Mouse (Mus musculus) monocyte, adult 5-6 weeks (primary cell): ENCODE results near the gene Relb. TPM values are rescaled to one million over a fixed set of nuclear protein-coding genes. Genes with fewer than 3 reads are reported as not detected.
A peak's percentile ranks its signal among the peaks of the same experiment; 100 is the strongest.

Source experiments
- ATAC-seq: fragments of 153-309, 156-312 bp; replicated peaks from 2 replicates; pipeline ENCODE4 v1.8.0; 2017; ENCODE audit warnings: mild to moderate bottlenecking; ENCODE audit not compliant: low TSS enrichment, insufficient number of reproducible peaks, severe bottlenecking, poor library complexity, low FRiP score
- total RNA-seq: library from RNA; stranded (forward); fragments of 200-1000, 200-491, 200-594 nt; gene quantifications from 3 replicates; pipeline ENCODE4 v1.2.3, GENCODE M21; 2017

Gene Relb
- total RNA-seq, 1 experiment from 2014 or later: 26.3 TPM

- no peak for ATAC-seq
These were observed 28.7 kb downstream of the Relb start for GRCm38 (mm10) chr7:19600562-19600961.

- ATAC-seq: no peak
These were observed 36.0 kb downstream of the Relb start for GRCm38 (mm10) chr7:19593061-19593730.

GRCm38 (mm10) chr7:19589917-19590316 is 39.3 kb downstream of the Relb start:
- ATAC-seq: peak; percentile 70

- ATAC-seq: no peak
These were observed 40.0 kb downstream of the Relb start for GRCm38 (mm10) chr7:19589207-19589606.

GRCm38 (mm10) chr7:19586269-19586668 is 43.0 kb downstream of the Relb start:
- ATAC-seq: no peak

- ATAC-seq: no peak
These were observed 48.6 kb downstream of the Relb start for GRCm38 (mm10) chr7:19580634-19581033.

GRCm38 (mm10) chr7:19579751-19580150 is 49.5 kb downstream of the Relb start:
- ATAC-seq: no peak

GRCm38 (mm10) chr7:19578436-19578835 is 50.8 kb downstream of the Relb start:
- no peak for ATAC-seq

GRCm38 (mm10) chr7:19577877-19578414 is 51.3 kb downstream of the Relb start:
- ATAC-seq: peak; percentile 77

- ATAC-seq: 0 out of 2 replicates have a peak, but pooled peaks have one; percentile 2
These were observed 51.9 kb downstream of the Relb start, which contains the start of the genes Zfp296 and Gemin7 for GRCm38 (mm10) chr7:19577141-19577852. TSS of gene Zfp296 (plus strand) at chr7:19577287. TSS of gene Gemin7 (minus strand) at chr7:19577595.

- ATAC-seq: no peak
These were observed 53.7 kb downstream of the Relb start for GRCm38 (mm10) chr7:19575559-19575958.

- ATAC-seq: no peak
These were observed 55.5 kb downstream of the Relb start for GRCm38 (mm10) chr7:19573776-19574140.

GRCm38 (mm10) chr7:19572926-19573775 is 56.1 kb downstream of the Relb start:
- ATAC-seq: peak; percentile 59

- no peak for ATAC-seq
These were observed 59.6 kb downstream of the Relb start for GRCm38 (mm10) chr7:19569647-19570046.

- no peak for ATAC-seq
These were observed 61.8 kb downstream of the Relb start for GRCm38 (mm10) chr7:19567426-19567825.

GRCm38 (mm10) chr7:19565803-19566202 is 63.4 kb downstream of the Relb start:
- ATAC-seq: no peak

- no peak for ATAC-seq
These were observed 64.8 kb downstream of the Relb start for GRCm38 (mm10) chr7:19564455-19564854.

GRCm38 (mm10) chr7:19563884-19564283 is 65.4 kb downstream of the Relb start:
- no peak for ATAC-seq
